Mouse (Mus musculus): ENCODE measurements around the gene Pin4. TPM values are rescaled to one million over a fixed set of nuclear protein-coding genes. Genes with fewer than 3 reads are reported as not detected.

The Pin4 gene
- polyA plus RNA-seq, 1 experiment = 31.1 TPM

DNA sequence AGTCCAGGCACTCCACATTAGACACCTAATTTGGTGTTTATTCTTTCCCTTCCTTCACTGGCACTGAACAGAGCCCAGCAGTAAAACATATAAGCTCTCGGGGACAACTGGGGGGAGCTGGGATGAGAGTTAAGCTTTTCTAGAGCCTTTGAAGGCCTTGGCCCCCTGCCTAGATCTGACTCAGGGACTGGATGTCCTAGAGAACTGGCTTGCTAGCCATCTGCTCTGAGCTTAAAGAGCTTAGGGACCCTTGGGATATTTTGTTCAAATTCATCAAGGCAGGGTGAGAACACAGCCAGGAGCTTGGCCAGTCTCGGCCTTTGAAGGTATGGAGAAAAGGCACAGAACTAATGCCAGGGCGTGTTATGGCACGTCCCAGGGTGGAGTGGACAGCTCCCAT lies 44.3 kb downstream of the Pin4 start:
- no peaks in the 10 kb centered on the region for H3K4me1 ChIP-seq (ENCODE audit: control insufficient read depth, insufficient read depth, low read length)
- no peak overlapping the region for H3K4me3 ChIP-seq (replicated peaks; ENCODE audit: control insufficient read depth, low read depth, low read length)
- no peak overlapping the region for H3K27ac ChIP-seq (ENCODE audit: control insufficient read depth, insufficient read depth, low read depth, low read length, poor library complexity)
- WGBS = 77% methylated on average over 4 of the region's 4 CpGs
- TF ChIP-seq CTCF (IDR thresholded peaks at IDR 0.05; ENCODE audit: control insufficient read depth, insufficient read depth, low read length) = no peak
- TF ChIP-seq POLR2A (IDR thresholded peaks at IDR 0.05; ENCODE audit: borderline replicate concordance, control insufficient read depth, low read depth, low read length) = no peak

DNA sequence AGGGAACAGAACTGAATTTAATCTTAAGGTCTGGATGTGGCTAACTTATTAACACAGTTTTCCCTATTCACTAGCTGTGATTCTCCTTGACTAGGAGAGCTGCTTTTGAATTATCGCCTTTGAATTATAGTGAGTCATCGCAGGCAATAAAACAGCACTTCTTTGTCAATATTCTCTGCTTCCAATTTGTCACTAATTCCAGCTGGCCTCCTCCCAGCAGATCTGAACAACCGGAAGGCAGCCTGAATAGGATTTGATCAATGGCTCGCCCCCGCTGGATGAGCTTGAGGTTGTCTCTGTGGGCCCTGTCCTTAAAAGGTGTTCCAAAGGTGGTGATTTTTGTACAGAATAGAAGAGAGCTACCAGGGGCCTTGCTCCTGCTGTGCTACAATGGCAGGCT lies 47.3 kb downstream of the Pin4 start:
- TF ChIP-seq CTCF (IDR thresholded peaks at IDR 0.05; ENCODE audit: control insufficient read depth, insufficient read depth, low read length) (no peak), POLR2A (IDR thresholded peaks at IDR 0.05; ENCODE audit: borderline replicate concordance, control insufficient read depth, low read depth, low read length) (no peak)
- 86% methylated on average over 5 of the region's 5 CpGs for WGBS
- H3K4me3 ChIP-seq (replicated peaks; ENCODE audit: control insufficient read depth, low read depth, low read length) = no peak overlapping the region
- no peak overlapping the region for H3K27ac ChIP-seq (ENCODE audit: control insufficient read depth, insufficient read depth, low read depth, low read length, poor library complexity)
- H3K4me1 ChIP-seq (ENCODE audit: control insufficient read depth, insufficient read depth, low read length) = no peaks in the 10 kb centered on the region

GRCm38 (mm10) chrX:102166986-102167385 lies 47.7 kb downstream of the Pin4 start:
- H3K4me3 ChIP-seq (replicated peaks; ENCODE audit: control insufficient read depth, low read depth, low read length) = no peak overlapping the region
- no peak for TF ChIP-seq POLR2A (IDR thresholded peaks at IDR 0.05; ENCODE audit: borderline replicate concordance, control insufficient read depth, low read depth, low read length)
- no peak for TF ChIP-seq CTCF (IDR thresholded peaks at IDR 0.05; ENCODE audit: control insufficient read depth, insufficient read depth, low read length)
- H3K27ac ChIP-seq (ENCODE audit: control insufficient read depth, insufficient read depth, low read depth, low read length, poor library complexity) = no peak overlapping the region
- no peaks in the 10 kb centered on the region for H3K4me1 ChIP-seq (ENCODE audit: control insufficient read depth, insufficient read depth, low read length)
- WGBS = 67% methylated on average over 6 of the region's 6 CpGs

GRCm38 (mm10) chrX:102169724-102170123 lies 50.5 kb downstream of the Pin4 start:
- Histone ChIP-seq H3K27ac (ENCODE audit: control insufficient read depth, insufficient read depth, low read depth, low read length, poor library complexity) (no peak overlapping the region), H3K4me1 (ENCODE audit: control insufficient read depth, insufficient read depth, low read length) (no peaks in the 10 kb centered on the region), H3K4me3 (replicated peaks; ENCODE audit: control insufficient read depth, low read depth, low read length) (no peak overlapping the region)
- WGBS = 81% methylated on average over 1 of the region's 1 CpGs
- TF ChIP-seq POLR2A (IDR thresholded peaks at IDR 0.05; ENCODE audit: borderline replicate concordance, control insufficient read depth, low read depth, low read length) = no peak
- TF ChIP-seq CTCF (IDR thresholded peaks at IDR 0.05; ENCODE audit: control insufficient read depth, insufficient read depth, low read length) = no peak

GRCm38 (mm10) chrX:102170135-102170534 lies 50.9 kb downstream of the Pin4 start:
- TF ChIP-seq POLR2A (IDR thresholded peaks at IDR 0.05; ENCODE audit: borderline replicate concordance, control insufficient read depth, low read depth, low read length) = no peak
- TF ChIP-seq CTCF (IDR thresholded peaks at IDR 0.05; ENCODE audit: control insufficient read depth, insufficient read depth, low read length) = no peak
- Histone ChIP-seq H3K4me1 (ENCODE audit: control insufficient read depth, insufficient read depth, low read length) (no peaks in the 10 kb centered on the region), H3K27ac (ENCODE audit: control insufficient read depth, insufficient read depth, low read depth, low read length, poor library complexity) (no peak overlapping the region), H3K4me3 (replicated peaks; ENCODE audit: control insufficient read depth, low read depth, low read length) (no peak overlapping the region)
- WGBS = 52% methylated on average over 3 of the region's 3 CpGs

DNA sequence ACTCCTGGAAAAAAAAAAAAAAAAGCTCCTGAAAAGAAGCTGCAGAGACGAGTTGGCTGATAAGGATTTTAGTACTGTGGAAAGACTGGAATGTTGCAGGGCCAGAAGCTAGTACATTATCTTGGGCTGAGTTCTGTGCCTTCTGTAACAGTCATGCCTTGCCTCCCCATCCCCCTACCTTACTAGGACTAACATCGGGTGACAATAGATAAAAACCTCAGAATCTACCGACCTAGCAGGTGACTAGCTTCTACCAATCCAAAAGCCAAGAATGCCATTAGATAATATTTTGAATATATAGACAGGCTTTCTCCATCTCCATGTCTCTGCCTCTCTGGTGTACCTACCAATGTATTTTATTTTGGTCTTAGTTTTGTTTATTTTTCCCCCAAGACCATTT lies 51.7 kb downstream of the Pin4 start:
- WGBS = 57% methylated on average over 3 of the region's 3 CpGs
- H3K4me1 ChIP-seq (ENCODE audit: control insufficient read depth, insufficient read depth, low read length) = no peaks in the 10 kb centered on the region
- TF ChIP-seq CTCF (IDR thresholded peaks at IDR 0.05; ENCODE audit: control insufficient read depth, insufficient read depth, low read length) (no peak), POLR2A (IDR thresholded peaks at IDR 0.05; ENCODE audit: borderline replicate concordance, control insufficient read depth, low read depth, low read length) (no peak)
- no peak overlapping the region for H3K4me3 ChIP-seq (replicated peaks; ENCODE audit: control insufficient read depth, low read depth, low read length)
- no peak overlapping the region for H3K27ac ChIP-seq (ENCODE audit: control insufficient read depth, insufficient read depth, low read depth, low read length, poor library complexity)

- 79% methylated on average over 5 of the region's 5 CpGs for WGBS
- H3K4me3 ChIP-seq (replicated peaks; ENCODE audit: control insufficient read depth, low read depth, low read length) = no peak overlapping the region
- no peaks in the 10 kb centered on the region for H3K4me1 ChIP-seq (ENCODE audit: control insufficient read depth, insufficient read depth, low read length)
- H3K27ac ChIP-seq (ENCODE audit: control insufficient read depth, insufficient read depth, low read depth, low read length, poor library complexity) = no peak overlapping the region
- no peak for TF ChIP-seq POLR2A (IDR thresholded peaks at IDR 0.05; ENCODE audit: borderline replicate concordance, control insufficient read depth, low read depth, low read length)
- TF ChIP-seq CTCF (IDR thresholded peaks at IDR 0.05; ENCODE audit: control insufficient read depth, insufficient read depth, low read length) = no peak
Observed at GRCm38 (mm10) chrX:102175538-102176287, 56.5 kb downstream of the Pin4 start.

Other genes starting within 250 kb of the Pin4 start
- gene Rtl5, start 48.1 kb upstream of the Pin4 start, polyA plus RNA-seq (2011; ENCODE audit: insufficient read depth, insufficient read length, low replicate concordance, missing spikeins) = 2.3 and 4.2 TPM in 2 replicates
- 4.9 and 6.1 TPM in 2 replicates for gene Ercc6l, start 37.6 kb downstream of the Pin4 start, polyA plus RNA-seq (2011; ENCODE audit: insufficient read depth, insufficient read length, low replicate concordance, missing spikeins)
- gene Rps4x, start 69.9 kb downstream of the Pin4 start, polyA plus RNA-seq (2011; ENCODE audit: insufficient read depth, insufficient read length, low replicate concordance, missing spikeins) = 1,000 and 1,371 TPM in 2 replicates
- gene Cited1, start 132.7 kb downstream of the Pin4 start, polyA plus RNA-seq (2011; ENCODE audit: insufficient read depth, insufficient read length, low replicate concordance, missing spikeins) = not detected in 2 replicates